Mouse (Mus musculus) forebrain, embryonic 15.5 days (tissue): ENCODE data around the gene Coro2b. TPM values are rescaled to one million over a fixed set of nuclear protein-coding genes. Genes with fewer than 3 reads are reported as not detected.

Experiments
- ATAC-seq: fragments of 200-750 bp; cut with Nextera tagmentation; replicated peaks from 2 replicates; pipeline ENCODE4 v1.8.0; 2017; ENCODE audit warnings: mild to moderate bottlenecking, moderate TSS enrichment, moderate library complexity
- H3K27ac ChIP-seq: fragments of 300-500 bp; sonication (generic); replicated peaks from 2 replicates; pipeline ENCODE4 v1.5.1; 2015; ENCODE audit warnings: mild to moderate bottlenecking, inconsistent platforms
- H3K27me3 ChIP-seq: fragments of 300-500 bp; sonication (generic); 2 replicates; pipeline ENCODE4 v1.6.1; 2015; ENCODE audit warnings: inconsistent platforms
- H3K36me3 ChIP-seq: fragments of 300-500 bp; sonication (generic); 2 replicates; pipeline ENCODE4 v1.6.1; 2015; ENCODE audit warnings: mild to moderate bottlenecking, inconsistent platforms
- H3K4me1 ChIP-seq: fragments of 300-500 bp; sonication (generic); 2 replicates; pipeline ENCODE4 v1.6.1; 2015; ENCODE audit warnings: inconsistent platforms
- H3K4me2 ChIP-seq: fragments of 300-500 bp; sonication (generic); replicated peaks from 2 replicates; pipeline ENCODE4 v1.6.1; 2015; ENCODE audit warnings: mild to moderate bottlenecking, inconsistent platforms
- H3K4me3 ChIP-seq: fragments of 300-500 bp; sonication (generic); 2 replicates; pipeline ENCODE4 v1.5.1; 2015; ENCODE audit warnings: mild to moderate bottlenecking, inconsistent platforms
- H3K9ac ChIP-seq: fragments of 300-500 bp; sonication (generic); replicated peaks from 2 replicates; pipeline ENCODE4 v1.6.1; 2015; ENCODE audit warnings: mild to moderate bottlenecking, inconsistent platforms
- H3K9me3 ChIP-seq: fragments of 300-500 bp; sonication (generic); 2 replicates; pipeline ENCODE4 v1.6.1; 2016; ENCODE audit warnings: inconsistent platforms
- WGBS: fragments of 180-500 bp; shearing (Covaris S2); methylation state at CpG from one replicate; pipeline ENCODE4 v1.1.7; 2015; ENCODE audit warnings: mixed read lengths; 5-methylcytosine and 5-hydroxymethylcytosine counted together
- polyA plus RNA-seq: library from polyadenylated mRNA; unstranded; fragments of >200 nt; fragmentation: Nextera tagmentation; extraction: Ambion mirVana; gene quantifications from 2 replicates; pipeline ENCODE4 v1.2.1, GENCODE M21; 2015

Coro2b gene
- polyA plus RNA-seq, 1 experiment from 2014 or later: 41.0 TPM

DNA sequence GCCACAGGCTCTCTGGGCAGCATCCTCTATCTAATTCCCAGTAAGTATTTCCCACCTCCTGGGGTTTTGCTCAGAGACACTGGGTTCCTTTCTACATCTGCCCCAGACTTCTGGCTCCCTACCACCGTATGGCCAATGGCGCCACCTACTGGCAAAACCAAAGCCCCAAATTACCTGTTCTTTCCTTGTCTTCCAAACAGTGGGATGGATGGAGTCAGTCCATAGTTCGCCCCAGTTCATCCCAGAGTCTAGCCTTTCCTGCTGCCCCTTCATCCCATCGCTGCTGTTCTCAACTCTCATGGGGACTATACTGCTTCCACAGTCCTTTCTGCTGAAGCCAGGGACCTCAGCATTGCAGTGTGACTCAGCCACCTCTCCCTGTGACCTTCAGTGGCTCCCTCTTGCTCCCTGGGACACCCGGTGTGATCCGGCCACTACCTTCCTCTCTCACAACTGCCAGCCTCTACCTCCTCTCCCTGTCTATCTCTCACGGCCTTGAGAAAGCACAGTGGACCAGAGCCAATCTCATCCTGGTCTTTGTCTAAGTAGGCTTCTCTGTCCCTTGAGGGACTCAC is 16.6 kb upstream of the Coro2b start:
- H3K9ac ChIP-seq: no peak overlapping the region
- no peaks in the 10 kb centered on the region for H3K27me3 ChIP-seq
- H3K4me1 ChIP-seq: peaks cover 20% of the 10 kb centered on the region
- 35% methylated on average over 7 of the region's 7 CpGs for WGBS
- H3K9me3 ChIP-seq: no peaks in the 10 kb centered on the region
- H3K4me2 ChIP-seq: no peak overlapping the region
- ATAC-seq: no peak
- no peak overlapping the region for H3K27ac ChIP-seq
- H3K4me3 ChIP-seq: no peak overlapping the region
- H3K36me3 ChIP-seq: no peaks in the 10 kb centered on the region

- no peak overlapping the region for H3K27ac ChIP-seq
- H3K4me1 ChIP-seq: peaks cover 24% of the 10 kb centered on the region
- WGBS: 85% methylated on average over 3 of the region's 3 CpGs
- no peak for ATAC-seq
- no peak overlapping the region for H3K4me3 ChIP-seq
- no peak overlapping the region for H3K4me2 ChIP-seq
- H3K9ac ChIP-seq: no peak overlapping the region
- no peaks in the 10 kb centered on the region for H3K9me3 ChIP-seq
- H3K27me3 ChIP-seq: no peaks in the 10 kb centered on the region
- H3K36me3 ChIP-seq: no peaks in the 10 kb centered on the region
These were observed 14.7 kb upstream of the Coro2b start for GRCm38 (mm10) chr9:62551531-62551930.

DNA sequence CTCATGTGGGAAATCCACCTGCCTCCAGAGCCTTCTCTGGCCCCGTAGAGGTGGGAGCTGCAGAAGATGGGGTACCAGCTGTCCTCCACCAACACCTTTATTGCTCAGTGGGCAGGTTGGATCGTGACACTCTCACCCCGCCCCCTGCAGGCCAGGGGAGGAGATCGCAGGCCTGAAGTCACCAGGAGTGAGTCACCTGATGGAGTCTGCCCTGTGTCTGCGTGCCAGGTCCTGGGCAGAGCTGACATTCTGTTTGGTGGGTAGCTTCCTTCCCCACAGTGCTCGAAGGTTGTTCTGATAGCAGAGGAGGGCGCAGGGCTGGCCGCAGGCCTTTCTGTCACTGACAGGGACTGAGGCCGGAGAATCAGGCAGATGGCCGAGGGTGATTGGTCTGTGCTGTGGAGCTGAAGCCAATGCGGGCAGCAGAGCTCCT is 13.8 kb upstream of the Coro2b start:
- Histone ChIP-seq H3K9ac (no peak overlapping the region), H3K9me3 (no peaks in the 10 kb centered on the region), H3K4me2 (no peak overlapping the region), H3K27ac (no peak overlapping the region), H3K36me3 (no peaks in the 10 kb centered on the region), H3K27me3 (no peaks in the 10 kb centered on the region), H3K4me1 (peaks cover 24% of the 10 kb centered on the region), H3K4me3 (no peak overlapping the region)
- no peak for ATAC-seq
- 41% methylated on average over 11 of the region's 11 CpGs for WGBS

DNA sequence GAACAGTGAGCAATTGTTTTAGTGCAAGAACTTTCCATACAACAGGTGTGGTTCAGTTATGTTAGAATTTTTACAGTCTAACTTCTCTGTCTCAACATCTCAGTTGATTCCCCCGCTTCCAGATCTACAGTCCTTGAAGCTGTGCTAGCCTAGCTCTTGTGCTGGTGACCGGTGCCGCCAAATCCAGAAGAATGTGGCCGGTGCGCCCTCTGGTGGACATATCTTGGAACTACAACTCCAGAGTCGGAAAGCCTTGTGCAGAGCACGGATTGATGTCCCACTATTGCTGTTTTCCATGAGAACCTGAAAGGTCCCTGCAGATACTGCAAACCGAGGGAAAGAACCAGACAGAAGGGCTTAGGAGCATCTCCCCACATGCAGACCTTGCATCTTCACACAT is 13.0 kb upstream of the Coro2b start:
- Histone ChIP-seq H3K4me1 (peaks cover 23% of the 10 kb centered on the region), H3K36me3 (no peaks in the 10 kb centered on the region), H3K4me3 (no peak overlapping the region), H3K27ac (no peak overlapping the region), H3K9ac (no peak overlapping the region), H3K27me3 (no peaks in the 10 kb centered on the region), H3K4me2 (no peak overlapping the region), H3K9me3 (no peaks in the 10 kb centered on the region)
- 2% methylated on average over 8 of the region's 8 CpGs for WGBS
- ATAC-seq: peak; percentile 24; the same call in 1 of the 2 replicates

GRCm38 (mm10) chr9:62547476-62547875 is 10.6 kb upstream of the Coro2b start:
- H3K36me3 ChIP-seq: no peaks in the 10 kb centered on the region
- WGBS: 35% methylated on average over 3 of the region's 3 CpGs
- H3K4me1 ChIP-seq: peaks cover 29% of the 10 kb centered on the region
- no peak overlapping the region for H3K4me3 ChIP-seq
- H3K27ac ChIP-seq: peak overlapping the region; percentile 58
- no peak overlapping the region for H3K9ac ChIP-seq
- peak; percentile 57 for ATAC-seq
- H3K9me3 ChIP-seq: no peaks in the 10 kb centered on the region
- no peak overlapping the region for H3K4me2 ChIP-seq
- H3K27me3 ChIP-seq: no peaks in the 10 kb centered on the region

DNA sequence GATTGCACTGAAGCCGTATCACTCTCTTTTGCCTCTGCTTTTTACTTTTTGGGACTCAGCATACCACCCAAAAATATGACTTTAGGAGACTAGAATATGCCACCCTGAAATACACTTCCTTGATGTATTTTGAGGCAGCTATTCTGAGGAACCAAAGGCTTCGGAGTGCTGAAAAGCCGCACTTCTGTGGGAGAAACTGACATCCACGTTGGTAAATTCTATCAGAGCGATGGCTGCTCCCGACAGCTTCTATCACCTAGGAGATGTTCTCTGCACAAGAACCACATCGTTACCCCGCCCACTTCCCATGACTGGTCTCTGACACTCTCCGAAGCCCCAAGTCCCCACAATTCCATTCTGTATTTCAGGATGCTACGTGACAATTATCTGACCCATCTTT is 8.0 kb upstream of the Coro2b start:
- Histone ChIP-seq H3K27ac (peak overlapping the region; percentile 62), H3K27me3 (no peaks in the 10 kb centered on the region), H3K4me2 (no peak overlapping the region), H3K4me3 (no peak overlapping the region), H3K9me3 (no peaks in the 10 kb centered on the region), H3K36me3 (no peaks in the 10 kb centered on the region), H3K4me1 (peaks cover 55% of the 10 kb centered on the region), H3K9ac (no peak overlapping the region)
- WGBS: 55% methylated on average over 10 of the region's 10 CpGs
- no peak for ATAC-seq

DNA sequence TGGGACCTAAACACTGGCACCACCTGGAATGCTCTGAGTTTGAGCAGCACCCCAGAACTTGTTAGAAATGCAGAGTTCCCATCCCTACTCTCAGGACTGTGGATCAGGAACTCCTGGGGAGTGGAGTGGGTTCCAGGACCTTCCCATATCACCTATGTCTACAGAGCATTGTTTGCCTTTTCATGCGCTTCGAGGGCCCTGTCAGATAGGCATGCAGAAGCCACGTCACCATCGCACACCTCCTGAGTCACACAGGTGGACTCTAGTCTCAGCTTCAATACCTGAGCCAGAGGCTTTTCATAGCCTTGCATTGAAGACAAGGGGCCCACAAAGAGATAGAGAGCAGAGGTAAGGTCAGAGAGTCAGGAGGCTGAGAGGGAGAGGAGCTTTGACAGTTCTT is 7.0 kb upstream of the Coro2b start:
- Histone ChIP-seq H3K27me3 (no peaks in the 10 kb centered on the region), H3K9ac (no peak overlapping the region), H3K4me2 (no peak overlapping the region), H3K36me3 (no peaks in the 10 kb centered on the region), H3K27ac (peak overlapping the region; percentile 62; the same call in 1 of the 2 replicates), H3K9me3 (no peaks in the 10 kb centered on the region), H3K4me3 (no peak overlapping the region), H3K4me1 (peaks cover 64% of the 10 kb centered on the region)
- WGBS: 92% methylated on average over 4 of the region's 4 CpGs
- ATAC-seq: no peak

GRCm38 (mm10) chr9:62541606-62542005 is 4.8 kb upstream of the Coro2b start:
- 0 out of 2 replicates have a peak, but pooled peaks have one; percentile 0 for ATAC-seq
- Histone ChIP-seq H3K4me3 (no peak overlapping the region), H3K9me3 (no peaks in the 10 kb centered on the region), H3K27me3 (no peaks in the 10 kb centered on the region), H3K9ac (0 out of 2 replicates have a peak overlapping the region, but pooled peaks have one; percentile 16), H3K4me1 (peaks cover 78% of the 10 kb centered on the region), H3K36me3 (no peaks in the 10 kb centered on the region), H3K4me2 (no peak overlapping the region), H3K27ac (peak overlapping the region; percentile 97)
- 53% methylated on average over 10 of the region's 10 CpGs for WGBS

- Histone ChIP-seq H3K9me3 (no peaks in the 10 kb centered on the region), H3K4me3 (no peak overlapping the region), H3K27ac (peak overlapping the region; percentile 97), H3K9ac (0 out of 2 replicates have a peak overlapping the region, but pooled peaks have one; percentile 16), H3K27me3 (no peaks in the 10 kb centered on the region), H3K36me3 (no peaks in the 10 kb centered on the region), H3K4me1 (peaks cover 78% of the 10 kb centered on the region), H3K4me2 (peak overlapping the region; percentile 24)
- 13% methylated on average over 8 of the region's 8 CpGs for WGBS
- ATAC-seq: peak; percentile 32
These were observed 4.3 kb upstream of the Coro2b start for GRCm38 (mm10) chr9:62541182-62541581.

- no peak overlapping the region for H3K9ac ChIP-seq
- no peaks in the 10 kb centered on the region for H3K9me3 ChIP-seq
- no peak overlapping the region for H3K4me3 ChIP-seq
- ATAC-seq: peak; percentile 61
- H3K36me3 ChIP-seq: no peaks in the 10 kb centered on the region
- 14% methylated on average over 10 of the region's 10 CpGs for WGBS
- H3K4me2 ChIP-seq: peak overlapping the region; percentile 24
- H3K27ac ChIP-seq: peak overlapping the region; percentile 97
- H3K4me1 ChIP-seq: peaks cover 81% of the 10 kb centered on the region
- no peaks in the 10 kb centered on the region for H3K27me3 ChIP-seq
These were observed 3.9 kb upstream of the Coro2b start for GRCm38 (mm10) chr9:62540736-62541135.

GRCm38 (mm10) chr9:62540166-62540565 is 3.3 kb upstream of the Coro2b start:
- ATAC-seq: no peak
- no peaks in the 10 kb centered on the region for H3K27me3 ChIP-seq
- peak overlapping the region; percentile 97 for H3K27ac ChIP-seq
- WGBS: 76% methylated on average over 9 of the region's 9 CpGs
- no peak overlapping the region for H3K4me3 ChIP-seq
- peaks cover 86% of the 10 kb centered on the region for H3K4me1 ChIP-seq
- no peaks in the 10 kb centered on the region for H3K9me3 ChIP-seq
- no peaks in the 10 kb centered on the region for H3K36me3 ChIP-seq
- no peak overlapping the region for H3K4me2 ChIP-seq
- H3K9ac ChIP-seq: no peak overlapping the region

DNA sequence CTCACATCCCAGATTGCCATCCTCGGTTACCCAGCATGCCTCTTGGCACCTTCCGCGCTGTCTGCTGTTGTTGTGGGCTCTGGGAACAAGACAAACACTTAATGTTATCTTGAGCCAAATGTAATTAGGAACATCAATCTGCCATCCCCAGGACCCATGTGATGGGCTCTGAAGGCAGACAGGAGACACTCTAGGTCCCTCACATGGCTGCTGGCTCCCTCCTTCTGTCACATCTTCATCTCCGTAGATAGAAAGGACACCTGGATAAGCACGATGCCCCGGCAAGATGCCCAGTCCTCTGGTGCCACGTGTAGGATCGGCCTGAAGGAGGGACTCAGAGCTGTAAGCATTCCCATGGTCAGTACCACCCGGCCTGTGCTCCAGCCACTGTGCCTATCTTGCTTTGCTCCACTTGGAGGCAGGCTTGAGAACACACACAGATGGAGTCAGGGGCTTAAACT is 2.4 kb upstream of the Coro2b start:
- Histone ChIP-seq H3K27me3 (no peaks in the 10 kb centered on the region), H3K9ac (no peak overlapping the region), H3K4me2 (no peak overlapping the region), H3K9me3 (no peaks in the 10 kb centered on the region), H3K4me1 (peaks cover 86% of the 10 kb centered on the region), H3K27ac (peak overlapping the region; percentile 97), H3K36me3 (no peaks in the 10 kb centered on the region), H3K4me3 (no peak overlapping the region)
- ATAC-seq: no peak
- 62% methylated on average over 9 of the region's 9 CpGs for WGBS

DNA sequence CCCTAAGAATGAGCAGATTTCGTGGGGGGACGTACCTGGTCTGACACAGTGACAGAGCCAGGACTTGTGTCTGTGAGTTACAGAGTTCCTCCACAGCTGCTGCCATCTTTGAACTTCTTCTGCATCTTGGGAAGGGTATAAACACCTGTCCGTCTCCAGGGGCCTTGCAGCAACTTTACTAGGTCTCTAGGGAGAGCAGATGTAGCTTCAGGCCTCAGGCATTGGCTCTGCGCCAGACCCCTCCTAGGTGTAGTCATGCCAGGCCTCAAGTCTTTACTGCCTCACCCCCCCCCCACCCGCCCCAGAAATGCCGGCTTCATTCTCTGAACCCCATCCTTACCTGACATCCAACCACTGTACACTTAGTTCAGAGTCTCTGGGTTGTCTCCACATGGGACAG is 1.1 kb upstream of the Coro2b start:
- Histone ChIP-seq H3K36me3 (no peaks in the 10 kb centered on the region), H3K9ac (no peak overlapping the region), H3K27ac (no peak overlapping the region), H3K4me1 (peaks cover 89% of the 10 kb centered on the region), H3K4me3 (no peak overlapping the region), H3K27me3 (no peaks in the 10 kb centered on the region), H3K4me2 (no peak overlapping the region), H3K9me3 (no peaks in the 10 kb centered on the region)
- WGBS: 60% methylated on average over 6 of the region's 6 CpGs
- no peak for ATAC-seq
